ENCODE assay signal across 8 mouse cellular contexts in the genomic region with DNA sequence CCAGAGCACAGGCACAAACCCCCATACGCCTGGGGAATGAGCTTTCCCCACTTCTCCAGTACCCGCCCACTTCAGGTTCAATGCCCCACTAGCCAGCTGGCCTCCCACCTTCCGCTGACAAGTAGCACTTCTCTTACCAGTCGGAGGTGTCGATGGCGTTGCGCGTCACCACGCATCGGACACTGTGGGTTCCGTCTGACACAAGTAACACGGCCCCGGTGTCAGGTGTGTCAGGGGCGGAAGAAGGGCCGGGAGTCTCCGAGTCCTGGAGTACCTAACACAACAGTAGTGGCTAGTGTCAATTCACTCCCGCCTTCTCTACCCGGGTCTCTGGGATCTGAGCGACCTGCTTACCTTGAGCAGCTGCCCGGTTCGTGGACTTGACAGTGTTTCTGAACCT. TPM values are rescaled to one million over a fixed set of nuclear protein-coding genes. Genes with fewer than 3 reads are reported as not detected.
DNase-seq lines count a peak whose midpoint lies in the region; ATAC-seq and TF ChIP-seq lines count a peak whose summit lies in the region.

No protein-coding gene starts in this region.

- WGBS in forebrain, embryonic 15.5 days, result under 1% methylated on average over 21 of the region's 21 CpGs

- peak overlapping the region; percentile 85 for H3K4me3 ChIP-seq in layer of hippocampus, adult 2 months
- peak overlapping the region; percentile 58 for H3K4me3 ChIP-seq in forebrain, embryonic 15.5 days

- TF ChIP-seq CTCF in layer of hippocampus, adult 2 months (conservative IDR thresholded peaks at IDR 0.05), result no peak

- peak overlapping the region; percentile 60 for H3K9ac ChIP-seq in forebrain, embryonic 15.5 days (replicated peaks)

- H3K9me3 ChIP-seq in forebrain, embryonic 15.5 days, result no peaks in the 10 kb centered on the region

- ATAC-seq in activated CD4-positive, CD25-positive, alpha-beta regulatory T cell, adult 4 months, result peak; percentile 66
- ATAC-seq in forebrain, embryonic 15.5 days (replicated peaks), result peak; percentile 44

- H3K36me3 ChIP-seq in forebrain, embryonic 15.5 days, result peaks cover 38% of the 10 kb centered on the region

- no peaks in the 10 kb centered on the region for H3K27me3 ChIP-seq in forebrain, embryonic 15.5 days

- peak overlapping the region; percentile 96 for H3K4me2 ChIP-seq in forebrain, embryonic 15.5 days (replicated peaks)

- peak in 1 of 2 experiments; percentile 47 for DNase-seq in layer of hippocampus, adult 2 months (ENCODE audit: low spot score in 2 of 2)
- no peak for DNase-seq in layer of hippocampus, adult 9-10 months (ENCODE audit: low spot score)
- peak; percentile 66 to 77 for DNase-seq in kidney, postnatal 4 days
- DNase-seq in lung, postnatal 25 days (ENCODE audit: low spot score), result peak; percentile 62
- DNase-seq in right cerebral cortex, postnatal 4 days, result peak; percentile 50
- no peak for DNase-seq in adrenal gland, postnatal 10 days

- peak overlapping the region; percentile 96 for H3K27ac ChIP-seq in layer of hippocampus, adult 2 months
- H3K27ac ChIP-seq in forebrain, embryonic 15.5 days (replicated peaks), result peak overlapping the region; percentile 95

- peaks cover 22% of the 10 kb centered on the region for H3K4me1 ChIP-seq in forebrain, embryonic 15.5 days

RNA-seq across cellular contexts. Expression of a gene that starts 0.3 kb away (rescaled TPM):
- total RNA-seq in layer of hippocampus, adult 2 months (2021), result 10 to 100 TPM; 41.1 to 41.5 TPM
- polyA plus RNA-seq in activated CD4-positive, CD25-positive, alpha-beta regulatory T cell, adult 4 months (2017; shearing (Covaris generic)), result 10 to 100 TPM; 50.0 to 57.3 TPM
- polyA plus RNA-seq in forebrain, embryonic 15.5 days (2015; fragmentation: Nextera tagmentation; extraction: Ambion mirVana), result 105 and 107 TPM in 2 replicates
- 10 to 100 TPM; 27.9 to 28.2 TPM for total RNA-seq in adrenal gland, postnatal 10 days (2021)

RNA-seq across cellular contexts. Expression of a gene that starts 0.4 kb away (rescaled TPM):
- total RNA-seq in layer of hippocampus, adult 2 months (2021), result 10 to 100 TPM; 32.7 to 35.4 TPM
- polyA plus RNA-seq in activated CD4-positive, CD25-positive, alpha-beta regulatory T cell, adult 4 months (2017; shearing (Covaris generic)), result 10 to 100 TPM; 10.8 to 13.8 TPM
- 47.1 and 52.0 TPM in 2 replicates for polyA plus RNA-seq in forebrain, embryonic 15.5 days (2015; fragmentation: Nextera tagmentation; extraction: Ambion mirVana)
- 10 to 100 TPM in 1 of 2 experiments, 1 to 10 TPM in 1; 9.1 to 12.6 TPM for total RNA-seq in adrenal gland, postnatal 10 days (2021)

RNA-seq across cellular contexts. Expression of a gene that starts 6.9 kb away (rescaled TPM):
- total RNA-seq in layer of hippocampus, adult 2 months (2021), result under 1 TPM in 1 of 2 experiments, not detected in 1; 0.84 TPM
- polyA plus RNA-seq in activated CD4-positive, CD25-positive, alpha-beta regulatory T cell, adult 4 months (2017; shearing (Covaris generic)), result not detected
- polyA plus RNA-seq in forebrain, embryonic 15.5 days (2015; fragmentation: Nextera tagmentation; extraction: Ambion mirVana), result 0.15 TPM in 1 of 2 replicates, not detected in the other
- total RNA-seq in adrenal gland, postnatal 10 days (2021), result not detected

RNA-seq across cellular contexts. Expression of a gene that starts 7.4 kb away (rescaled TPM):
- total RNA-seq in layer of hippocampus, adult 2 months (2021), result 10 to 100 TPM in 1 of 2 experiments, 1 to 10 TPM in 1; 8.1 to 10.8 TPM
- polyA plus RNA-seq in activated CD4-positive, CD25-positive, alpha-beta regulatory T cell, adult 4 months (2017; shearing (Covaris generic)), result 1 to 10 TPM; 1.4 to 3.8 TPM
- 17.3 and 19.3 TPM in 2 replicates for polyA plus RNA-seq in forebrain, embryonic 15.5 days (2015; fragmentation: Nextera tagmentation; extraction: Ambion mirVana)
- total RNA-seq in adrenal gland, postnatal 10 days (2021), result 1 to 10 TPM; 3.9 to 7.5 TPM

RNA-seq across cellular contexts. Expression of a gene that starts 14.5 kb away (rescaled TPM):
- total RNA-seq in layer of hippocampus, adult 2 months (2021), result 10 to 100 TPM; 71.1 to 76.9 TPM
- polyA plus RNA-seq in activated CD4-positive, CD25-positive, alpha-beta regulatory T cell, adult 4 months (2017; shearing (Covaris generic)), result 1 to 10 TPM; 6.0 to 7.9 TPM
- 12.1 and 12.3 TPM in 2 replicates for polyA plus RNA-seq in forebrain, embryonic 15.5 days (2015; fragmentation: Nextera tagmentation; extraction: Ambion mirVana)
- 1 to 10 TPM; 3.6 to 4.5 TPM for total RNA-seq in adrenal gland, postnatal 10 days (2021)

Comparison
In these comparisons a context has a peak if more than half of its experiments do, and no peak if none do; other contexts are left out.
1. DNase-seq: peak in kidney, postnatal 4 days (2 of 2), lung, postnatal 25 days (single experiment) and right cerebral cortex, postnatal 4 days (single experiment); none in layer of hippocampus, adult 9-10 months (single experiment) and adrenal gland, postnatal 10 days (single experiment).